Mouse (Mus musculus) heart, adult 2 months (tissue): Measurements from ENCODE around the gene 2210011C24Rik. TPM values are rescaled to one million over a fixed set of nuclear protein-coding genes. Genes with fewer than 3 reads are reported as not detected.
"Not testable (repeated sequence)": the region's sequence is repeated elsewhere in the genome, so short reads cannot be mapped to it uniquely, and the experiment has no call there.

Source experiments
- DNase-seq, 2 experiments: peaks; one replicate each; pipeline ENCODE4 v3.0.0; 2021
- H3K27ac ChIP-seq: fragments of 200-600 bp; 2 replicates; pipeline ENCODE4 v1.8.1; 2022
- H3K27me3 ChIP-seq: fragments of 200-500 bp; 2 replicates; pipeline ENCODE4 v1.6.1; 2012; ENCODE audit warnings: mild to moderate bottlenecking, low read length, inconsistent platforms, mixed read lengths; ENCODE audit not compliant: control insufficient read depth, insufficient read depth
- H3K36me3 ChIP-seq: fragments of 200-500 bp; 2 replicates; pipeline ENCODE4 v1.6.1; 2012; ENCODE audit warnings: low read length, inconsistent platforms; ENCODE audit not compliant: control insufficient read depth, insufficient read depth
- H3K4me1 ChIP-seq: fragments of 200-500 bp; 2 replicates; pipeline ENCODE4 v1.6.1; 2011; ENCODE audit warnings: low read length; ENCODE audit not compliant: control insufficient read depth, insufficient read depth
- H3K4me3 ChIP-seq: fragments of 200-600 bp; 2 replicates; pipeline ENCODE4 v1.8.1; 2022
- H3K79me2 ChIP-seq: fragments of 200-500 bp; replicated peaks from 2 replicates; pipeline ENCODE4 v1.6.1; 2012; ENCODE audit warnings: mild to moderate bottlenecking, inconsistent platforms, low read length, moderate library complexity, mixed read lengths; ENCODE audit not compliant: control insufficient read depth, insufficient read depth
- H3K9ac ChIP-seq: fragments of 200-500 bp; 2 replicates; pipeline ENCODE4 v1.6.1; 2012; ENCODE audit warnings: low read depth, mild to moderate bottlenecking, control low read depth, inconsistent platforms, low read length, mixed read lengths
- CTCF ChIP-seq: fragments of 200-600 bp; IDR thresholded peaks from 2 replicates; pipeline ENCODE4 v1.8.1; 2022; ENCODE audit warnings: antibody characterized with exemption, mild to moderate bottlenecking, moderate library complexity
- EP300 ChIP-seq: fragments of 200-500 bp; IDR thresholded peaks from 2 replicates; pipeline ENCODE4 v1.6.1; 2011; ENCODE audit warnings: low read depth, low read length, control low read depth; ENCODE audit not compliant: insufficient read depth
- POLR2A ChIP-seq: fragments of 200-500 bp; IDR thresholded peaks from 2 replicates; pipeline ENCODE4 v1.6.1; 2011; ENCODE audit warnings: mild to moderate bottlenecking, low read depth, low read length, control low read depth; ENCODE audit not compliant: insufficient read depth
- WGBS: fragments of 180-500 bp; shearing (Covaris S2); methylation state at CpG from one replicate; pipeline ENCODE4 v1.1.7; 2018; 5-methylcytosine and 5-hydroxymethylcytosine counted together
- intact Hi-C: fragments of 180-260 bp; cut with DNase I; formaldehyde crosslinking; loops from one replicate; pipeline ENCODE4 v1.15.1; 2025
- polyA plus RNA-seq: library from polyadenylated mRNA; depleted of rRNA; stranded (reverse); fragments of >200 nt; gene quantifications from 2 replicates; pipeline ENCODE4 v1.2.3, GENCODE M21; 2012
- total RNA-seq, 2 experiments: library from RNA; stranded (reverse); gene quantifications; 2 replicates each; pipeline ENCODE4 v1.2.3; 2021

The 2210011C24Rik gene
- total and polyA plus RNA-seq, 3 experiments, result 1.2 to 3.7 (median 2.2) TPM

DNA sequence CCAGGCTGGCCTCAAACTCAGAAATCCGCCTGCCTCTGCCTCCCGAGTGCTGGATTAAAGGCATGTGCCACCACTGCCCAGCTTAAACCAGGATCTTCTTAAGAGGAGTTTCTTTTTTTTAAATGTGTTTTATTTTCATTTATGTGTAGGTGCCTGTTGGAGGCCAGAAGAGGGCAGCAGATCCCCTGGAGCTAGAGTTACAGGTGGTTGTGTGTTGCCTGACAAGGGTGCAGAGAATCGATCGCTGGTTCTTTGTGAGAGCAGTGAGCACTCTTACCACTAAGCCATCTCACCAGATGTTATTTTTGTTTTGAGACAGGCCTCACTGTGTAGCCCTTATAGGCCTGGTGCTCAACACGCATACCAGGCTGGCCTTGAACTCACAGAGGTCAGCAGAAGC is 3.9 kb upstream of the 2210011C24Rik start:
- intact Hi-C loops, result no loop called here
- Histone ChIP-seq H3K4me1 (no peaks in the 10 kb centered on the region; the same call in 1 of the 2 replicates), H3K9ac (no peak overlapping the region), H3K79me2 (no peaks in the 10 kb centered on the region), H3K36me3 (no peaks in the 10 kb centered on the region), H3K4me3 (no peak overlapping the region), H3K27me3 (no peaks in the 10 kb centered on the region), H3K27ac (no peak overlapping the region)
- DNase-seq, result no peak
- no peak for TF ChIP-seq CTCF
- TF ChIP-seq EP300, result no peak
- TF ChIP-seq POLR2A, result no peak
- WGBS, result 93% methylated on average over 5 of the region's 5 CpGs

DNA sequence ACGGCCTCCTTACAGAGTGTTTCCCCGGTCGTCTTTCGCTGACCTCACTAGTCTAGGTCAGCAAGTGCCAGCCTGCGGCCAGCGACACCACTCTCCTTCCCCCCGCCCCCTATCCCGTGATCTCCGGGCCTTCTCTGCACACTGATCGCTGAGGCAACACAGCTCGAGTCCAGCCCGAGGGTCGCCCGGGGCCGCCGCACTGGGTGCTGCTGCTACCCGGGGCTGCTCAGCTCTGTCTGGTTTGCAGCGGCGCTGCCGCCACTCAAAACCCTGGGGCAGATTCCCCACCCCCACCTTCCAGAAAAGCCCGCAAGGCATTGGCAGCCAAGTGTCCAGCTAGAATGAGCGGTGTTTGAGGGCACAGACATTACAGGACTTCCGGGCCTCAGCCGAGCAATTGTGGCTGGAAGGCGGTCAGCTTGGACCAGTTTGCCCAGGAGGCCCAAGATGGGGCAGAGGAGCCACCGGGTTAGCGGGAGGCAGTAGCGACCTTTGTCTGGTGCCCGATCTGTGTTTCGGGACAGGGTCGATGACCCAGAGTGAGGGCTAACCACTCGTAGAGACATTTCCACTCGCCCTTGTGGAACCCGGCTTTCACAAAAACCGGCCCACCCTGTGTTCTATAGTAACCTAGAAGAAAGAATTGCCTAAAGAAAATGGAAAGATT is 661 bp upstream of the 2210011C24Rik start:
- Histone ChIP-seq H3K36me3 (no peaks in the 10 kb centered on the region), H3K79me2 (no peaks in the 10 kb centered on the region), H3K27me3 (peaks cover 2% of the 10 kb centered on the region; the same call in 1 of the 2 replicates), H3K4me3 (no peak overlapping the region), H3K27ac (no peak overlapping the region), H3K4me1 (peaks cover 2% of the 10 kb centered on the region), H3K9ac (peak overlapping the region; percentile 35; the same call in 1 of the 2 replicates)
- no peak for TF ChIP-seq POLR2A
- TF ChIP-seq EP300, result no peak
- TF ChIP-seq CTCF, result no peak
- intact Hi-C loops, result no loop called here
- peak in 1 of 2 experiments; percentile 41 for DNase-seq
- 33% methylated on average over 35 of the region's 35 CpGs for WGBS

DNA sequence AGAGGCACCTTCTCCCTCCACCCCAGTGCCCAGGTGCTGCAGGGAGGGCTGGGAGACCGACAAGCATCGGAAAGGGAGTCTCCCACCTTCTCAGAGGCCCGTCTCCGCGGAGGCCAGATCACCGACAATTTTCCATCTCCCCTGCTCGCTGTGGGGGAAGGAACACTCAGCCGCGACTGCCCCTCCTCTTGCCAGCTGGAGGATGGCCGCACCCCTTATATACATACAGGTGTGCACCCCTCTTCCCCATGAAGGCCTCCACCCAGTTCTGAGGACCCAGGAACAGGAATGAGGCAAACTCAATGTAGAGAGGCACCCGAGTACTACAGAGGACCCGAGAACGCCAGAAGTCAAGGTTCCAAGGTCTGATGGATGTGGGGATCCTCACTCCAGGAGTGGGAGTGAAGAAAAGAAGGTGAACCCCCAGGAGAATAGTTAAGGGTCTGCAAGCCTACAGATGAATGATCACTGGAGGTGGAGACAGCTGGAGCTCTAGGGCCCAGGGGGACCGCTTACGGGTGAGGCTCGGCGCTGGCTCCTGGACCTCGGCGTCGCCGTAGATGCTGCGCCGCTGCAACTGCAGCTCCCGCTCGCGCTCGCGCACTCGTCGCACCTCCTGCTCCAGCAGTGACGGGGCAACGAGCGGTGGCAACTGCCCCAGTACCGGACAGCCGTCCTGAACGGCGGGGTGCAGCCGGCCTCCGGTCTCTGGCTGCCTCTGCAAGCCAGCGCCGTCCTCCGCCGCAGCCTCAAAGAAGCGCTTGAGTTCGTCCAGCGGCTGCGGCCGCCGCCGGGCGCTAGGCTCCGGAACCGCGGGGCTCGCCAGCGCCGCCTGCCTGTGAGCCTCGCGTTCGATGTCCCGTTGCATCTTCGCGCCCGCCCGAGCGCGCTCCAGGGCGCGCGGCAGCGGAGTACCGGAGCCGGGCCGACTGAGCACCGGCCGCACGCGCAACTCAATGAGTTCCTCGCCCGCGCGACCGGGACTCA is 1.1 kb downstream of the 2210011C24Rik start:
- no peak overlapping the region; the same call in 1 of the 2 replicates for H3K27ac ChIP-seq
- intact Hi-C loops, result loop anchor here (1.0 to 2.0 kb wide), 3 partner anchors 14 to 346 kb away; partner anchors contain the start of gene Rfx1

DNA sequence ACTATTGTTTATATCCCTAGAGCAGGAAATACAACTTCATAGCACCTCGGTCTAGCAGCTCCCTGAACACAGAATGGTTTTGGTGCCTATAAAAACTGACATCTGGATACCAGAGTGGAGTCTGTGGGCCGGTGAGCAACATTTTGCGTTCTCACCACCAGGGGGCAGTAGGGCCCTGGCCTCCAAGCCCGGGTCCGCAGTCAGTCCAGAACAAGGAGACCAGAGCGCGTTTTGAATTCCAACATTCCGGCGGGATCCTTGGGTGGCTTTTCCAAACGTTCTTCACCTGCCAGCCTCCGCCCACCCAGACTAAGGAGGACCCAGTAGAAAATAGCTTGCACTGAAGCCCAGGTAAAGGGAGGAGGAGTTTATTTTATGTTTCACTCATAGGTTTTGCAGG is 2.1 kb downstream of the 2210011C24Rik start:
- DNase-seq, result peak; percentile 87 to 92
- H3K9ac ChIP-seq, result no peak overlapping the region
- H3K79me2 ChIP-seq, result no peaks in the 10 kb centered on the region
- peaks cover 2% of the 10 kb centered on the region; the same call in 1 of the 2 replicates for H3K27me3 ChIP-seq
- H3K4me1 ChIP-seq, result peaks cover 4% of the 10 kb centered on the region
- no peak for TF ChIP-seq POLR2A
- no peak; the same call in 1 of the 2 replicates for TF ChIP-seq CTCF
- TF ChIP-seq EP300, result 0 out of 2 replicates have a peak, but pooled peaks have one; percentile 45
- no peak overlapping the region for H3K4me3 ChIP-seq
- H3K27ac ChIP-seq, result no peak overlapping the region
- no peaks in the 10 kb centered on the region for H3K36me3 ChIP-seq
- WGBS, result 2% methylated on average over 11 of the region's 11 CpGs
- intact Hi-C loops, result loop anchor here (1.0 to 2.0 kb wide), 3 partner anchors 15 to 347 kb away; partner anchors contain the start of gene Rfx1

More for the DNA sequence above, 1.1 kb downstream of the 2210011C24Rik start:
- Histone ChIP-seq H3K36me3 (no peaks in the 10 kb centered on the region), H3K9ac (peak overlapping the region; percentile 79), H3K79me2 (no peaks in the 10 kb centered on the region), H3K4me1 (peaks cover 2% of the 10 kb centered on the region), H3K4me3 (peak overlapping the region; percentile 58), H3K27me3 (peaks cover 2% of the 10 kb centered on the region; the same call in 1 of the 2 replicates)
- WGBS, result 3% methylated on average over 83 of the region's 83 CpGs
- DNase-seq, result peak; percentile 87 to 92
- TF ChIP-seq CTCF (no peak; the same call in 1 of the 2 replicates), EP300 (no peak), POLR2A (no peak)

DNA sequence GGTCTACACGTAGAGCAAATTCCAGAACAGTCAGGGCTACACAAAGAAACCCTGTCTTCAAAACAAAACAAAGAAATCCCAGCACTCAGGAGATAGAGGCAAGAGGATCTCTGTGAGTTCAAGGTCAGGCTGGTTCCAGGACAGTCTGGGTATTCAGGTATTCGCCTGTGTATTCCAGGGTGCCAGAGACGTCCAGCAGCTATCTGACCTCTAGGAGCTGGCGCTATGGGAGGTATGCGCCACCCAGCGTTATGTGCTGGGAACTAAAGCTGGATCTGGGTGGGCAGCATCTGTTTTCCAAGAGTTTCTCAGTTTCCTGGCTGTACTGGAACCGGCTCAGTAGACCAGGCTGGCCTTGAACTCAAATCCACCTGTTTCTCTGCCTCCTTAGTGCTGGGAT is 3.6 kb downstream of the 2210011C24Rik start:
- intact Hi-C loops, result no loop called here
- Histone ChIP-seq H3K9ac (no peak overlapping the region), H3K4me1 (peaks cover 6% of the 10 kb centered on the region), H3K36me3 (no peaks in the 10 kb centered on the region), H3K27ac (no peak overlapping the region), H3K27me3 (peaks cover 2% of the 10 kb centered on the region; the same call in 1 of the 2 replicates), H3K4me3 (no peak overlapping the region), H3K79me2 (no peaks in the 10 kb centered on the region)
- TF ChIP-seq CTCF (peak; percentile 45), EP300 (no peak), POLR2A (no peak)
- DNase-seq, result no peak
- WGBS, result 38% methylated on average over 7 of the region's 7 CpGs

DNA sequence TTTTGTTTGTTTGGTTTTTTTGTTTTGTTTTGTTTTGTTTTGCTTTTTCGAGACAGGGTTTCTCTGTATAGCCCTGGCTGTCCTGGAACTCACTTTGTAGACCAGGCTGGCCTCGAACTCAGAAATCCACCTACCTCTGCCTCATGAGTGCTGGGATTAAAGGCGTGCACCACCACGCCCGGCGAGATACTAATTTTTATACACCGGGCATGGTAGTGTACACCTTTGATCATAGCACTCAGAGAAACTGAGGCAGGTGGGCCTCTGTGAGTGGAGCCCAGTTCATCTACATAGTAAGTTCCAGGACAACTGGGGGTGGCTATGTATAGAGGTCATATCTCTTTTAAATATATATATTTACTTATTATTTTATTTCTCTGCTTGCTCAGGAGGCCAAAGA is 6.5 kb downstream of the 2210011C24Rik start:
- H3K4me3 ChIP-seq, intact Hi-C loops, DNase-seq, H3K79me2 ChIP-seq, H3K9ac ChIP-seq, H3K36me3 ChIP-seq, H3K27me3 ChIP-seq, H3K4me1 ChIP-seq: not testable (repeated sequence)
- WGBS, result 92% methylated on average over 7 of the region's 7 CpGs
- H3K27ac ChIP-seq, result peak overlapping the region; percentile 87
